8 mouse cellular contexts compared by ENCODE assay signal in genomic region chr3:31096155-31097101, GRCm38 (mm10). TPM values are rescaled to one million over a fixed set of nuclear protein-coding genes. Genes with fewer than 3 reads are reported as not detected.
A peak's percentile ranks its signal among the peaks of the same experiment; 100 is the strongest.
DNase-seq lines count a peak whose midpoint lies in the region; ATAC-seq and TF ChIP-seq lines count a peak whose summit lies in the region.

No protein-coding gene starts in this region.

- H3K4me3 ChIP-seq in heart, embryonic 14.5 days (ENCODE audit: control insufficient read depth in 1 of 2, insufficient read depth in 1 of 2, low read depth in 1 of 2, low read length in 2 of 2): peak overlapping the region; percentile 93 to 95
- peak overlapping the region; percentile 96 for H3K4me3 ChIP-seq in ES-Bruce4 (ENCODE audit: low read depth, low read length)
- H3K4me3 ChIP-seq in forebrain, embryonic 14.5 days (ENCODE audit: low read depth, low read length): peak overlapping the region; percentile 89
- H3K4me3 ChIP-seq in liver, embryonic 15.5 days (replicated peaks): peak overlapping the region; percentile 81

- H3K4me1 ChIP-seq in heart, embryonic 14.5 days (ENCODE audit: control insufficient read depth in 2 of 2, insufficient read depth in 2 of 2, low read length in 2 of 2): peaks cover 6 to 30% of the 10 kb centered on the region in 2 experiments
- H3K4me1 ChIP-seq in ES-Bruce4 (ENCODE audit: control insufficient read depth, insufficient read depth, low read length): peaks cover 8% of the 10 kb centered on the region
- H3K4me1 ChIP-seq in forebrain, embryonic 14.5 days (ENCODE audit: control insufficient read depth, insufficient read depth, low read length): peaks cover 27% of the 10 kb centered on the region
- H3K4me1 ChIP-seq in liver, embryonic 15.5 days (replicated peaks): peaks cover 37% of the 10 kb centered on the region

- H3K9ac ChIP-seq in heart, embryonic 14.5 days (ENCODE audit: low read length): peak overlapping the region; percentile 95
- H3K9ac ChIP-seq in ES-Bruce4 (ENCODE audit: low read depth, poor library complexity, severe bottlenecking): peak overlapping the region; percentile 98
- peak overlapping the region; percentile 92 for H3K9ac ChIP-seq in forebrain, embryonic 14.5 days (ENCODE audit: low read length)
- H3K9ac ChIP-seq in liver, embryonic 15.5 days: peak overlapping the region; percentile 88

- TF ChIP-seq CTCF in ES-Bruce4 (IDR thresholded peaks at IDR 0.05; ENCODE audit: low read depth, low read length): no peak

- no peak for DNase-seq in heart, adult 18-20 months
- no peak for DNase-seq in forebrain, embryonic 14.5 days (ENCODE audit: low spot score)
- no peak for DNase-seq in retina, embryonic 14.5 days (ENCODE audit: low spot score)
- no peak for DNase-seq in layer of hippocampus, postnatal 10 days (ENCODE audit: low spot score in 2 of 2)

- no peaks in the 10 kb centered on the region for H3K9me3 ChIP-seq in heart, embryonic 14.5 days (ENCODE audit: control insufficient read depth, low read length)
- H3K9me3 ChIP-seq in ES-Bruce4 (replicated peaks; ENCODE audit: control insufficient read depth, insufficient read depth, low read length, poor library complexity, severe bottlenecking): no peaks in the 10 kb centered on the region
- no peaks in the 10 kb centered on the region for H3K9me3 ChIP-seq in forebrain, embryonic 14.5 days (replicated peaks; ENCODE audit: control insufficient read depth, low read length)
- H3K9me3 ChIP-seq in liver, embryonic 15.5 days (replicated peaks): no peaks in the 10 kb centered on the region

- no peak for ATAC-seq in heart, embryonic 14.5 days (ENCODE audit: insufficient number of reproducible peaks, insufficient read depth, low FRiP score, low read depth)
- no peak for ATAC-seq in forebrain, embryonic 14.5 days
- ATAC-seq in liver, embryonic 15.5 days (ENCODE audit: insufficient read depth): no peak
- no peak for ATAC-seq in megakaryocyte-erythroid progenitor cell, adult 5-6 weeks (replicated peaks; ENCODE audit: low FRiP score, low TSS enrichment, poor library complexity, severe bottlenecking)

- WGBS in heart, embryonic 14.5 days: 50% methylated on average over 10 of the region's 10 CpGs
- 38% methylated on average over 10 of the region's 10 CpGs for WGBS in forebrain, embryonic 14.5 days
- 46% methylated on average over 10 of the region's 10 CpGs for WGBS in liver, embryonic 15.5 days (ENCODE audit: insufficient replicate concordance)

- no peak for TF ChIP-seq EP300 in ES-Bruce4 (IDR thresholded peaks at IDR 0.05; ENCODE audit: insufficient read depth, low read depth, low read length)

- no peaks in the 10 kb centered on the region for H3K27me3 ChIP-seq in heart, embryonic 14.5 days (ENCODE audit: control insufficient read depth, insufficient read depth, low read length)
- H3K27me3 ChIP-seq in ES-Bruce4 (ENCODE audit: control insufficient read depth, insufficient read depth, low read length, poor library complexity, severe bottlenecking): no peaks in the 10 kb centered on the region
- H3K27me3 ChIP-seq in forebrain, embryonic 14.5 days (replicated peaks; ENCODE audit: control insufficient read depth, insufficient read depth, low read length): no peaks in the 10 kb centered on the region
- peaks cover 10% of the 10 kb centered on the region for H3K27me3 ChIP-seq in liver, embryonic 15.5 days

- TF ChIP-seq POLR2A in ES-Bruce4 (IDR thresholded peaks at IDR 0.05; ENCODE audit: insufficient read depth, low read length): no peak

- peak overlapping the region; percentile 88 to 99 for H3K27ac ChIP-seq in heart, embryonic 14.5 days (replicated peaks in 1 of 2; ENCODE audit: control insufficient read depth in 1 of 2, insufficient read depth in 1 of 2, low read depth in 2 of 2, low read length in 2 of 2)
- peak overlapping the region; percentile 73 for H3K27ac ChIP-seq in ES-Bruce4 (ENCODE audit: insufficient read depth, low read length)
- no peak overlapping the region; the same call in 1 of the 2 replicates for H3K27ac ChIP-seq in forebrain, embryonic 14.5 days (ENCODE audit: low read depth, low read length)
- peak overlapping the region; percentile 94; the same call in 1 of the 2 replicates for H3K27ac ChIP-seq in liver, embryonic 15.5 days (replicated peaks)

- peak overlapping the region; percentile 71 for H3K4me2 ChIP-seq in heart, embryonic 14.5 days (ENCODE audit: low read length)
- H3K4me2 ChIP-seq in forebrain, embryonic 14.5 days (ENCODE audit: low read length): peak overlapping the region; percentile 78
- peak overlapping the region; percentile 99 for H3K4me2 ChIP-seq in liver, embryonic 15.5 days

- peaks cover 16% of the 10 kb centered on the region for H3K36me3 ChIP-seq in heart, embryonic 14.5 days (ENCODE audit: control insufficient read depth, insufficient read depth, low read length)
- H3K36me3 ChIP-seq in ES-Bruce4 (ENCODE audit: control insufficient read depth, insufficient read depth, low read length, poor library complexity, severe bottlenecking): peaks cover 18% of the 10 kb centered on the region
- H3K36me3 ChIP-seq in forebrain, embryonic 14.5 days (ENCODE audit: control insufficient read depth, insufficient read depth, low read length): peaks cover 3% of the 10 kb centered on the region; the same call in 1 of the 2 replicates
- H3K36me3 ChIP-seq in liver, embryonic 15.5 days (replicated peaks): no peaks in the 10 kb centered on the region

RNA-seq across cellular contexts. Expression of gene Skil, which starts 1.6 kb away (rescaled TPM):
- polyA plus RNA-seq in heart, embryonic 14.5 days (2014; fragmentation: Nextera tagmentation; extraction: Ambion mirVana): 16.7 and 19.0 TPM in 2 replicates
- 10 to 100 TPM; 13.6 to 14.0 TPM for total RNA-seq in heart, adult 18-20 months (2021)
- 64.4 and 69.6 TPM in 2 replicates for polyA plus RNA-seq in ES-Bruce4 (2011; ENCODE audit: insufficient read depth, insufficient read length, low read depth, missing spikeins)
- polyA plus RNA-seq in forebrain, embryonic 14.5 days (2014; fragmentation: Nextera tagmentation; extraction: Ambion mirVana): 24.2 and 36.0 TPM in 2 replicates
- polyA plus RNA-seq in liver, embryonic 15.5 days (2015; fragmentation: Nextera tagmentation; extraction: Ambion mirVana): 4.3 TPM in 2 replicates
- total RNA-seq in megakaryocyte-erythroid progenitor cell, adult 5-6 weeks (2014; fragmentation: Nextera tagmentation): 5.3 and 6.1 TPM in 2 replicates
- total RNA-seq in megakaryocyte-erythroid progenitor cell, adult 5-6 weeks (2017): 24.1 and 26.9 TPM in 2 replicates
- 10 to 100 TPM; 60.9 to 71.8 TPM for total RNA-seq in layer of hippocampus, postnatal 10 days (2021)

RNA-seq across cellular contexts. Expression of gene Cldn11, which starts 53.3 kb away (rescaled TPM):
- polyA plus RNA-seq in heart, embryonic 14.5 days (2014; fragmentation: Nextera tagmentation; extraction: Ambion mirVana): 5.6 and 6.8 TPM in 2 replicates
- 1 to 10 TPM in 1 of 2 experiments, under 1 TPM in 1; 0.32 to 1.3 TPM for total RNA-seq in heart, adult 18-20 months (2021)
- polyA plus RNA-seq in ES-Bruce4 (2011; ENCODE audit: insufficient read depth, insufficient read length, low read depth, missing spikeins): 0.59 and 0.85 TPM in 2 replicates
- 55.3 and 60.4 TPM in 2 replicates for polyA plus RNA-seq in forebrain, embryonic 14.5 days (2014; fragmentation: Nextera tagmentation; extraction: Ambion mirVana)
- 0.13 and 0.20 TPM in 2 replicates for polyA plus RNA-seq in liver, embryonic 15.5 days (2015; fragmentation: Nextera tagmentation; extraction: Ambion mirVana)
- total RNA-seq in megakaryocyte-erythroid progenitor cell, adult 5-6 weeks (2014; fragmentation: Nextera tagmentation): not detected in 2 replicates
- not detected in 2 replicates for total RNA-seq in megakaryocyte-erythroid progenitor cell, adult 5-6 weeks (2017)
- 10 to 100 TPM; 22.5 to 24.5 TPM for total RNA-seq in layer of hippocampus, postnatal 10 days (2021)
